Mouse (Mus musculus) small intestine, adult 2 months (tissue): ENCODE results near the gene Snx25.

Experiments
- CTCF ChIP-seq: fragments of 200-500 bp; IDR thresholded peaks from 2 replicates; pipeline ENCODE4 v1.5.1; 2012; ENCODE audit warnings: low read depth, mild to moderate bottlenecking, control low read depth, inconsistent platforms, low read length, moderate library complexity, mixed read lengths; ENCODE audit not compliant: insufficient replicate concordance, insufficient read length; ENCODE audit errors: extremely low read depth
- POLR2A ChIP-seq: fragments of 200-500 bp; IDR thresholded peaks from 2 replicates; pipeline ENCODE4 v1.6.1; 2012; ENCODE audit warnings: low read depth, mild to moderate bottlenecking, control low read depth, inconsistent platforms, low read length, moderate library complexity

GRCm38 (mm10) chr8:46149782-46150181 is 2.2 kb downstream of the Snx25 start:
- TF ChIP-seq POLR2A (no peak), CTCF (peak; percentile 25; the same call in 1 of the 2 replicates)
